Mouse (Mus musculus): ENCODE measurements around the gene Cstad.
A peak's percentile ranks its signal among the peaks of the same experiment; 100 is the strongest.

Cstad gene

GRCm38 (mm10) chr2:30629860-30630259 lies 35.0 kb downstream of the Cstad start:
- no peak for DNase-seq

- DNase-seq: peak; percentile 74
These were observed 41.4 kb downstream of the Cstad start for GRCm38 (mm10) chr2:30636266-30636671.

DNA sequence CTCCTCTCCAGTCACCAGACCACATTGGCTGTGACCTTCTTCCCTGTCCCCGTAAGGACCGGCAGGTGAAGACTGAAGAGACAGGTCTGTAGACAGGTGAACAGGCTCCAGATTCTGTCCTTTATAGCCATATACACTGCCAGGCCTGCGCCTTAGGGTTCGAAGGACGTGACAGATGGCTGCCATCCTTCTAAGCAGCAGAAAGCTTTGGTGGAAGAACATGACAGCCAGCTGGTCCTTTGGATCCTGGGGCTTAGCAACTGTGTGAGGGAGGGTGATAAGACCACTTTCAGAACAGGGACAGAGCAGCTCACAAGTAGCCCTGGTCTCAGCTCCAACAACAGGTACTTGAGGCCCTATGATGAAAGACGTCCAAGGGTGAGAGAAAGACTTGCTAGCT lies 43.2 kb downstream of the Cstad start:
- DNase-seq: no peak

- DNase-seq: peak; percentile 40
These were observed 45.2 kb downstream of the Cstad start for GRCm38 (mm10) chr2:30640021-30640481.

DNA sequence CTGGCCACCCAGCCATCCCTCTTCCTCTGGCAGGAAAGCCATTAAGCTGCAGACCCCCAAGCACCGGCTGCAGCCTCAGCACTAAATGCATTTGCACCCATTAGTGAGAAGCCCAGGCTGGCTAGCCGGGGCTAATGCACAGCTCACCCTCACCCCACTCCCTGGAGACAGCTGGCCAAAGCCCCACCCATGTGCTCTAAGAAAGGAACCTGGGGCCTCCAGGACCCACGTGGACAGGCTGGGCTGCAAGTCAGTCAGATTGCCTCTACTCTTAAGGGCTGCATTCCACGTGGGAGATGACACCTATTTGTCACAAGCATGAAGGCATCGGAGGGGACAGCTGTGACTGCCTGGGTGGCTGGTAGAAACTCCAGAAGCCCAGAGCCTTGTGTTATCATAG lies 48.0 kb downstream of the Cstad start:
- DNase-seq: no peak

GRCm38 (mm10) chr2:30643422-30643821 lies 48.6 kb downstream of the Cstad start:
- no peak for DNase-seq

DNA sequence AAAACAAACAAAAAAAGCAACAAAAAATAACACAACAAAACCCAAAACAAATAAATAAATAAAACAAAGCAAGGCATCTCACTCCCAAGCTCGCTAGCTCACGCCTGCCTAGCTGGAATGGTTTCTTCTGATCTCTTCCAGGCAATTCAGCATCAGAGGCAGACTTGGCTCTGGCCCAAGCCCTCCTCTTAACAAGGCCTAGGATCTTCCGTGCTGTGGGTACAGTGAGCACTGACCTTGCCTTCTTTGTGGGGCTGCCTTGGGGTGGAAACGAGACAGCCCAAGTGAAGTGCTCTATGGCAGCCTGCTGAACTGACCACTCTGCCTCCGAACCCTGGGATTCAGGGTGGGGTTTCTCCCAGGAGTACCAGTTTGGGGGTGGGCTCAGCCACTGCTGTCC lies 52.0 kb downstream of the Cstad start:
- DNase-seq: peak; percentile 79

DNA sequence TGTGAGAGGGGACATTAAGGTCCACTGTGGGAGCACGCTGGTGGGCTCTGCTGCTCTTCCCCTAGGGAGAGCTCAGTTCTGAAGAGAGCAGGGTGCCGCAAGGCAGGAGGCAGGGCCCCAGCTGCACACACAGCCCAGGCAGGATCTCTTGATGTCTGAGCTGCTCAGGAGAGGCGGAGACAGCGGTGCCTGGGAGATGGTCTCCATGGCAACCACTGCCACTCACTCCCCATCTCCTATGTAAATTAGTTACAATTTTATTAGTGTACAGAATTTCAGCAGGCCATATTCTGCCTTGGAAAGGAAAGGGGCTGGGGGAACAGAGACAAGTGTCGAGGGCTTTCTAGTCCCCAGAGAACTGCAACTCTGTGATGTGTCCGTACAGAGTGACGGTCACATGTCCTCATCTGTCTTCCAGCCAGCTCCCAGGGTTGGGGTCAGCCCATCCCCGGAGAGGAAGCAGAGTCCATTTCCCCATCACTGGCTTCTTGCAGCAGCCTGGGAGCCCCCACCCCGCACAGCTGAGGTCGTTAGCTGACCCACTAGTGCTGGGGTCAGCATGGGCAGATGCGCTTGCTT lies 52.6 kb downstream of the Cstad start:
- peak; percentile 64 for DNase-seq

GRCm38 (mm10) chr2:30647882-30648494 lies 53.1 kb downstream of the Cstad start:
- no peak for DNase-seq

GRCm38 (mm10) chr2:30650249-30650648 lies 55.4 kb downstream of the Cstad start:
- DNase-seq: no peak

DNA sequence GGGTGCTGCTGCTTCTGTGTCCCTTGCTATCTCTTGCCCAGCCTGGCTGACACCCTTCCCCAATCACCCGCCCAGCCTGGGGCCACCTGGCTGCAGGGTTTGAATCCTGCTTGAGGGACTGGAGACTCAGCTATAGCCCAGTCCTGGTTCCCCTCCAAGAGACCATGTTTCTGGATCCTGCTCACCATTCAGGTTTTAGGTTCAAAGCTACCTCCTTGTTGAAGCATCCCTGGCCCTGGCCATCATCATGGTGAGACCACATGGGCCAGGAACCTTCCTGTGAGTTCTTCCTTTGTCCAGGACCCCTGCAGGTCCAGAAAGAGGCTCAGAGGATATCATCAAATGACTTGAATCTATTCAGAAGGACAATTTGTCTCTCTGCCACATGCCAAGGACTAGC lies 57.0 kb downstream of the Cstad start:
- no peak for DNase-seq

- DNase-seq: peak; percentile 84
These were observed 57.8 kb downstream of the Cstad start for GRCm38 (mm10) chr2:30652581-30653037.

DNA sequence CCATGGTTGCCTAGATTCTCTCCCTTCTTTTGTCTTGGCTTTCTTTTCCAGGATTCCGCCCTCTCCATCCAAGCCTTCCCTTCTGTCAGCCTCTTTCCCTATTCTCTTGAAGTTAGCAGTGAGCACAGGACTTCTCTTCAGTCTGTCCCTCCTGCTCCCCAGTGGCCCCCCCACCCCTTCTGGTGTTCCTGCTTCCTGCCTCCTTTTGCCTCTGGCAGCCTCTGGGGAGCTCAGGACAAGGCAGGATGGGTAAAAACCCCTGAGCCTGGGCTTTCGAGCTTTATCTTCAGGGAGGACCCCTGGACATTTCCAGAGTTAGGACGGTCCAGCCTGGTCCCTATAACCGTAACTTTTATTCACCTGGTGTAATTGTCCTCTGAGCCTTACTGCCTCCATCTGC lies 58.2 kb downstream of the Cstad start:
- peak; percentile 36 for DNase-seq

DNA sequence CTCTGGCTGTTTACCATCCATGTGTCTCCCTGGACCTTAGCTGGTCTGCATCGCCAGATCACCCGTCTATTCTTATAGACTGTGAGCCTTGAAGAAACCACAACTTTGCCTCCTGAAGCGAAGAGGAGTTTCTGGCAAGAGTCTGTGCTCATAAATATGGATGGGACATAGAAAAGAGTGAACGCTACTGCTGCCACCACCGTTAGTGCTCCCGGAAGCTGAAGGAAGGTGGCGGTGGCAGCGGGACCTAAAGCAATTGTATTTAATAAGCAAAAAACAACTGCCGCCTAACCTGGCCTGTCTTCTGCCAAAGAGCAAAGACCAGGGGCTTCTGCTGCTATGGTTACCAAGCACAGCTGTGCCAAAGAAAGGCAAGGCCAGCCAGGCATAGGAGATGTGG lies 59.3 kb downstream of the Cstad start:
- no peak for DNase-seq

GRCm38 (mm10) chr2:30654582-30654981 lies 59.7 kb downstream of the Cstad start:
- no peak for DNase-seq

DNA sequence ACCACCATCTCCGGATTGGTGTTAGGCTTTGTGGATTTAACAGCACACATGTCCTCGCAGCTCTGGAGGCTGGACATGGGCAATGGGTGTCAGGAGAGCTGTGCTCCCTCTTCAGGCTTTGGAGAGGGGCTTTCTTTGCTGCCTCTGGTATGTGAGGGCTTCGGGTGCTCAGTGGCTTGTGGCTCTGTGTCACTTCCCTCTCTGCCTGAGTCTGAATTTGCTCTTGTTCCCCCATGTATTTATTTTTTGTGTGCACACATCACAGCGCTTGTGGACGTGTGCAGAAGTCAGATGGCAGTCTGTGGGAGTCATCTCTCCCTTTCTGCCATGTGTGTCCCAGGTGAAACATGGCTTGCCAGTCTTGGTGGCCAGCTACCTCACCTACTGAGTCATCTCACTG lies 60.9 kb downstream of the Cstad start:
- no peak for DNase-seq

- no peak for DNase-seq
These were observed 62.1 kb downstream of the Cstad start for GRCm38 (mm10) chr2:30656711-30657555.

DNA sequence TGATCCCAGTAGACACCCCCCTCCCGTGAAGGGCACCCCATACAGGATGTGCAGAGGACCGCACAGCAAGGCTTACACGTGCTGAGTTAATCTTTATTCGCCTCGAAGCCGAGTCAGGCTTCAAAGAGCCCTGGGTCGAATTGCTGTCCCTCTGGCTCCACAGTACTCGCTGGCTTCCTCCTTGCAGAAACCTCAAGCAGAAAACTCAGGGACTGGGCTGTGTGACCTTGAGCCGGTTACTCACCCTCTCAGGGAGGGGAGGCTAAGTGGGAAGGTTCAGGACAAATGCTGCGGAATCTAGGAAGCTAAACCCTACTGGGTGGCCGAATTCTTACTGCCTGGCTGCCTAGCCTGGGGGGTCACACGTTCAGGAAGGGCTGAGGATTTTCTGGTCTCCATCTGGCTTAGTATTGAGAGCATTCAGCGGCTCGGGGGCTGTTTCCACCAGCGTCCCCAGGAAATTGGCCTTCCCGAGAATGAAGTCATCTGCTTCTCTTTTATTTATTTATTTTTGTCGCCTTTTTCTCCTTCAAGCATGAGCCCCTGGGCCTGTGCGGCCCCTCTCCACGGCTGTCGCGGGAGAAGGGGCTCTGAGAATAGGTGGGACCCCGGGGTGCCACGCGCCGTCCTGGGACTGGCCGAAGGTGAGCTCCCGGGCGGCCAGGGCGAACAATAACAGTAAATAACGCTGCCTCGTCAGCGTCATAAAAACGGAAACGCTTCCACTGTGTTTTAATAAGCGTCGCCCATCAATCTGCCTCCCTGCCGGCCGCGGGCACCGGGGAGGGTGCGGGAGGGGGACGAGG lies 63.0 kb downstream of the Cstad start:
- DNase-seq: peak; percentile 72

- DNase-seq: peak; percentile 99
These were observed 63.6 kb downstream of the Cstad start for GRCm38 (mm10) chr2:30658480-30658843.
